ENCODE assay signal across 26 mouse cellular contexts in genomic region chr9:48790575-48790974, GRCm38 (mm10). TPM values are rescaled to one million over a fixed set of nuclear protein-coding genes. Genes with fewer than 3 reads are reported as not detected.
DNase-seq lines count a peak whose midpoint lies in the region; ATAC-seq and TF ChIP-seq lines count a peak whose summit lies in the region.
"Had no signal": no experiment of that assay in that cellular context is flagged by ENCODE, and none has a peak within 500 bp of the region (broad histone marks: within the 10 kb centered on the region; RNA-seq: fewer than 3 reads in every experiment).

No protein-coding gene starts in this region.

- peak overlapping the region; percentile 16; the same call in 1 of the 2 replicates for H3K27ac ChIP-seq in gastrocnemius, adult 2 months
- peak overlapping the region; percentile 23; the same call in 1 of the 2 replicates for H3K27ac ChIP-seq in midbrain, embryonic 10.5 days (replicated peaks)
- H3K27ac ChIP-seq in midbrain, embryonic 13.5 days = no peak overlapping the region
- H3K27ac ChIP-seq: embryonic facial prominence, embryonic 13.5 days; embryonic facial prominence, embryonic 15.5 days; forebrain, embryonic 10.5 days; forebrain, embryonic 12.5 days had no signal

- peaks cover 9% of the 10 kb centered on the region; the same call in 1 of the 2 replicates for H3K36me3 ChIP-seq in midbrain, embryonic 10.5 days
- no peaks in the 10 kb centered on the region for H3K36me3 ChIP-seq in midbrain, embryonic 13.5 days
- H3K36me3 ChIP-seq: embryonic facial prominence, embryonic 13.5 days; embryonic facial prominence, embryonic 15.5 days; forebrain, embryonic 10.5 days; forebrain, embryonic 12.5 days had no signal

- no peak for DNase-seq in gastrocnemius, adult 2 months
- no peak for DNase-seq in gastrocnemius, postnatal 14 days
- DNase-seq in midbrain, embryonic 10.5 days (ENCODE audit: low spot score) = no peak
- no peak for DNase-seq in adrenal gland, adult 8-10 months
- DNase-seq: adrenal gland, postnatal 10 days; adrenal gland, postnatal 25 days; cerebellum, adult 11 months; cerebellum, adult 18-20 months; cerebellum, adult 8-10 months; cerebellum, adult 9-11 months; cerebellum, postnatal 14 days; cerebellum, postnatal 36 days; embryo, embryonic 11 days had no signal

- H3K4me2 ChIP-seq in midbrain, embryonic 13.5 days (replicated peaks) = no peak overlapping the region
- H3K4me2 ChIP-seq: embryonic facial prominence, embryonic 13.5 days; embryonic facial prominence, embryonic 15.5 days; forebrain, embryonic 12.5 days had no signal

- H3K9me3 ChIP-seq in midbrain, embryonic 10.5 days (replicated peaks) = no peaks in the 10 kb centered on the region
- H3K9me3 ChIP-seq in midbrain, embryonic 13.5 days = no peaks in the 10 kb centered on the region
- H3K9me3 ChIP-seq: embryonic facial prominence, embryonic 13.5 days; embryonic facial prominence, embryonic 15.5 days; forebrain, embryonic 10.5 days; forebrain, embryonic 12.5 days; G1E had no signal

- ATAC-seq in midbrain, embryonic 13.5 days = no peak
- ATAC-seq in megakaryocyte, adult 5-6 weeks (ENCODE audit: poor library complexity, severe bottlenecking) = 0 out of 2 replicates have a peak, but pooled peaks have one; percentile 8
- ATAC-seq: activated CD4-positive, CD25-positive, alpha-beta regulatory T cell, adult 4 months; forebrain, embryonic 14.5 days; forebrain, embryonic 16.5 days; Patski had no signal

- intact Hi-C loops in gastrocnemius, adult 2 months (cut with DNase I) = no loop called here
- intact Hi-C loops in gastrocnemius, postnatal 14 days (cut with DNase I; ENCODE audit: low total_unique reads) = no loop called here

- WGBS in midbrain, embryonic 10.5 days = 78% methylated on average over 10 of the region's 10 CpGs
- 71% methylated on average over 10 of the region's 10 CpGs for WGBS in midbrain, embryonic 13.5 days

- no peak for TF ChIP-seq CTCF in gastrocnemius, adult 2 months (IDR thresholded peaks at IDR 0.05)

- H3K4me3 ChIP-seq in gastrocnemius, adult 2 months = no peak overlapping the region
- no peak overlapping the region for H3K4me3 ChIP-seq in midbrain, embryonic 10.5 days
- no peak overlapping the region for H3K4me3 ChIP-seq in midbrain, embryonic 13.5 days (replicated peaks)
- H3K4me3 ChIP-seq: embryonic facial prominence, embryonic 13.5 days; embryonic facial prominence, embryonic 15.5 days; erythroblast, embryonic 14.5 days; forebrain, embryonic 10.5 days; forebrain, embryonic 12.5 days had no signal

- peaks cover 88% of the 10 kb centered on the region for H3K4me1 ChIP-seq in midbrain, embryonic 10.5 days
- H3K4me1 ChIP-seq in midbrain, embryonic 13.5 days (replicated peaks) = peaks cover 28% of the 10 kb centered on the region

- H3K27me3 ChIP-seq in midbrain, embryonic 10.5 days (ENCODE audit: low read depth, poor library complexity, severe bottlenecking) = no peaks in the 10 kb centered on the region
- no peaks in the 10 kb centered on the region for H3K27me3 ChIP-seq in midbrain, embryonic 13.5 days
- H3K27me3 ChIP-seq: embryonic facial prominence, embryonic 15.5 days had no signal

- no peak overlapping the region for H3K9ac ChIP-seq in midbrain, embryonic 13.5 days (replicated peaks)
- H3K9ac ChIP-seq: embryonic facial prominence, embryonic 13.5 days; embryonic facial prominence, embryonic 15.5 days; forebrain, embryonic 12.5 days had no signal

RNA-seq across cellular contexts. Expression of gene Zbtb16, which starts 45.4 kb away (rescaled TPM):
- total RNA-seq in gastrocnemius, adult 2 months (2021) = 100 to 1,000 TPM; 163 to 166 TPM
- 100 to 1,000 TPM in 1 of 2 experiments, 10 to 100 TPM in 1; 70.1 to 157 TPM for total RNA-seq in gastrocnemius, postnatal 14 days (2021)
- polyA plus RNA-seq in midbrain, embryonic 10.5 days (2016; fragmentation: Nextera tagmentation; extraction: Ambion mirVana) = 39.8 and 48.1 TPM in 2 replicates
- polyA plus RNA-seq in midbrain, embryonic 13.5 days (2015; fragmentation: Nextera tagmentation; extraction: Ambion mirVana) = 6.8 and 7.2 TPM in 2 replicates
- 1.9 and 3.0 TPM in 2 replicates for total RNA-seq in megakaryocyte, adult 5-6 weeks (2015)
- 2.2 and 2.7 TPM in 2 replicates for total RNA-seq in megakaryocyte, adult 5-6 weeks (2017)
- total RNA-seq in adrenal gland, adult 8-10 months (2022) = 10 to 100 TPM; 35.2 to 79.6 (median 54.4) TPM
- polyA plus RNA-seq: activated CD4-positive, CD25-positive, alpha-beta regulatory T cell, adult 4 months; C2C12 had no signal

Comparison
In these comparisons a context has a peak if more than half of its experiments do, and no peak if none do; other contexts are left out.
1. RNA of gene Zbtb16, which starts 45.4 kb away (total RNA-seq): 163 to 166 TPM in gastrocnemius, adult 2 months, 70.1 to 157 TPM in gastrocnemius, postnatal 14 days and 35.2 to 79.6 TPM in adrenal gland, adult 8-10 months; 1.9 to 3.0 TPM in megakaryocyte, adult 5-6 weeks; every median in the first group is over 4 times any median in the second.